Mouse (Mus musculus): ENCODE measurements around the gene Hist1h3h. TPM values are rescaled to one million over a fixed set of nuclear protein-coding genes. Genes with fewer than 3 reads are reported as not detected.
"Not testable (repeated sequence)": the region's sequence is repeated elsewhere in the genome, so short reads cannot be mapped to it uniquely, and the experiment has no call there.

The Hist1h3h gene
- polyA plus RNA-seq, 1 experiment from 2014 or later = 4.1 TPM

- WGBS = 48% methylated on average over 11 of the region's 11 CpGs
These were observed 10.6 kb downstream of the Hist1h3h start for GRCm38 (mm10) chr13:21727948-21728572.

GRCm38 (mm10) chr13:21729544-21729943, 12.1 kb downstream of the Hist1h3h start:
- Histone ChIP-seq H3K27me3 (ENCODE audit: control insufficient read depth, insufficient read depth, low read length) (no peaks in the 10 kb centered on the region), H3K9ac (ENCODE audit: low read length) (no peak overlapping the region), H3K4me3 (ENCODE audit: low read depth, low read length) (no peak overlapping the region), H3K36me3 (ENCODE audit: control insufficient read depth, insufficient read depth, low read length) (no peaks in the 10 kb centered on the region), H3K9me3 (ENCODE audit: control insufficient read depth, low read length) (no peaks in the 10 kb centered on the region), H3K4me1 (replicated peaks; ENCODE audit: control insufficient read depth, insufficient read depth) (no peaks in the 10 kb centered on the region), H3K27ac (replicated peaks) (no peak overlapping the region), H3K4me2 (replicated peaks; ENCODE audit: low read depth) (no peak overlapping the region)
- no peak for ATAC-seq (ENCODE audit: low FRiP score, low TSS enrichment)
- TF ChIP-seq CTCF (IDR thresholded peaks at IDR 0.05; ENCODE audit: low read depth) = no peak
- no peak for TF ChIP-seq EP300 (optimal IDR thresholded peaks at IDR 0.05)
- no peak for DNase-seq (ENCODE audit: low spot score)
- WGBS = 65% methylated on average over 1 of the region's 1 CpGs

More at GRCm38 (mm10) chr13:21727948-21728572, 10.6 kb downstream of the Hist1h3h start:
- TF ChIP-seq EP300 (optimal IDR thresholded peaks at IDR 0.05) = no peak
- TF ChIP-seq CTCF (IDR thresholded peaks at IDR 0.05; ENCODE audit: low read depth) = no peak
- Histone ChIP-seq H3K9me3 (ENCODE audit: control insufficient read depth, low read length) (no peaks in the 10 kb centered on the region), H3K36me3 (ENCODE audit: control insufficient read depth, insufficient read depth, low read length) (no peaks in the 10 kb centered on the region), H3K9ac (ENCODE audit: low read length) (no peak overlapping the region), H3K4me1 (replicated peaks; ENCODE audit: control insufficient read depth, insufficient read depth) (no peaks in the 10 kb centered on the region), H3K27me3 (ENCODE audit: control insufficient read depth, insufficient read depth, low read length) (no peaks in the 10 kb centered on the region), H3K27ac (replicated peaks) (no peak overlapping the region), H3K4me2 (replicated peaks; ENCODE audit: low read depth) (no peak overlapping the region), H3K4me3 (ENCODE audit: low read depth, low read length) (no peak overlapping the region)
- DNase-seq (ENCODE audit: low spot score) (no peak), ATAC-seq (ENCODE audit: low FRiP score, low TSS enrichment) (no peak)

GRCm38 (mm10) chr13:21733466-21733865, 16.0 kb downstream of the Hist1h3h start:
- no peak overlapping the region for H3K9ac ChIP-seq (ENCODE audit: low read length)
- H3K27ac ChIP-seq (replicated peaks) = no peak overlapping the region
- H3K4me1 ChIP-seq (replicated peaks; ENCODE audit: control insufficient read depth, insufficient read depth) = no peaks in the 10 kb centered on the region
- H3K4me2 ChIP-seq (replicated peaks; ENCODE audit: low read depth) = no peak overlapping the region
- TF ChIP-seq CTCF (IDR thresholded peaks at IDR 0.05; ENCODE audit: low read depth) = peak; percentile 22; the same call in 1 of the 2 replicates
- TF ChIP-seq EP300 (optimal IDR thresholded peaks at IDR 0.05) = no peak
- ATAC-seq (ENCODE audit: low FRiP score, low TSS enrichment) (no peak), DNase-seq (ENCODE audit: low spot score) (no peak)
- 82% methylated on average over 5 of the region's 5 CpGs for WGBS
- no peaks in the 10 kb centered on the region for H3K9me3 ChIP-seq (ENCODE audit: control insufficient read depth, low read length)
- no peaks in the 10 kb centered on the region for H3K27me3 ChIP-seq (ENCODE audit: control insufficient read depth, insufficient read depth, low read length)
- no peaks in the 10 kb centered on the region for H3K36me3 ChIP-seq (ENCODE audit: control insufficient read depth, insufficient read depth, low read length)
- H3K4me3 ChIP-seq (ENCODE audit: low read depth, low read length) = no peak overlapping the region

- no peak for TF ChIP-seq EP300 (optimal IDR thresholded peaks at IDR 0.05)
- peak; percentile 95 for TF ChIP-seq CTCF (IDR thresholded peaks at IDR 0.05; ENCODE audit: low read depth)
- Histone ChIP-seq H3K9me3 (ENCODE audit: control insufficient read depth, low read length) (no peaks in the 10 kb centered on the region), H3K4me3 (ENCODE audit: low read depth, low read length) (peak overlapping the region; percentile 43), H3K27ac (replicated peaks) (peak overlapping the region; percentile 86), H3K27me3 (ENCODE audit: control insufficient read depth, insufficient read depth, low read length) (no peaks in the 10 kb centered on the region), H3K36me3 (ENCODE audit: control insufficient read depth, insufficient read depth, low read length) (no peaks in the 10 kb centered on the region), H3K9ac (ENCODE audit: low read length) (peak overlapping the region; percentile 57), H3K4me2 (replicated peaks; ENCODE audit: low read depth) (peak overlapping the region; percentile 56), H3K4me1 (replicated peaks; ENCODE audit: control insufficient read depth, insufficient read depth) (no peaks in the 10 kb centered on the region)
- DNase-seq (ENCODE audit: low spot score) (peak; percentile 71), ATAC-seq (ENCODE audit: low FRiP score, low TSS enrichment) (peak; percentile 78)
- 0% methylated on average over 21 of the region's 21 CpGs for WGBS
These were observed 16.8 kb downstream of the Hist1h3h start for GRCm38 (mm10) chr13:21734010-21734905.

GRCm38 (mm10) chr13:21734906-21735767, 17.7 kb downstream of the Hist1h3h start, which contains the start of gene Hist1h4j:
Hist1h4j (plus strand) TSS chr13:21735064.
- not testable (repeated sequence) for H3K4me1 ChIP-seq (replicated peaks; ENCODE audit: control insufficient read depth, insufficient read depth); H3K27me3 ChIP-seq (ENCODE audit: control insufficient read depth, insufficient read depth, low read length); H3K36me3 ChIP-seq (ENCODE audit: control insufficient read depth, insufficient read depth, low read length); H3K9me3 ChIP-seq (ENCODE audit: control insufficient read depth, low read length)
- DNase-seq (ENCODE audit: low spot score) = peak; percentile 84
- H3K27ac ChIP-seq (replicated peaks) = peak within 1 kb of the TSS; percentile 86
- H3K4me3 ChIP-seq (ENCODE audit: low read depth, low read length) = peak within 1 kb of the TSS; percentile 43
- ATAC-seq (ENCODE audit: low FRiP score, low TSS enrichment) = peak; percentile 89
- under 1% methylated on average over 39 of the region's 56 CpGs for WGBS
- H3K9ac ChIP-seq (ENCODE audit: low read length) = peak within 1 kb of the TSS; percentile 57
- peak within 1 kb of the TSS; percentile 56 for H3K4me2 ChIP-seq (replicated peaks; ENCODE audit: low read depth)
